Mouse (Mus musculus) liver, adult 2 months (tissue): ENCODE results near the gene Calcrl.

Experiments used
- CTCF ChIP-seq: fragments of 200-500 bp; IDR thresholded peaks from 2 replicates; pipeline ENCODE4 v1.5.1; 2011; ENCODE audit warnings: low read depth, low read length, control low read depth
- POLR2A ChIP-seq: fragments of 200-500 bp; IDR thresholded peaks from 2 replicates; pipeline ENCODE4 v1.6.1; 2011; ENCODE audit warnings: low read length, control low read depth; ENCODE audit not compliant: insufficient read depth; ENCODE audit errors: extremely low read depth

DNA sequence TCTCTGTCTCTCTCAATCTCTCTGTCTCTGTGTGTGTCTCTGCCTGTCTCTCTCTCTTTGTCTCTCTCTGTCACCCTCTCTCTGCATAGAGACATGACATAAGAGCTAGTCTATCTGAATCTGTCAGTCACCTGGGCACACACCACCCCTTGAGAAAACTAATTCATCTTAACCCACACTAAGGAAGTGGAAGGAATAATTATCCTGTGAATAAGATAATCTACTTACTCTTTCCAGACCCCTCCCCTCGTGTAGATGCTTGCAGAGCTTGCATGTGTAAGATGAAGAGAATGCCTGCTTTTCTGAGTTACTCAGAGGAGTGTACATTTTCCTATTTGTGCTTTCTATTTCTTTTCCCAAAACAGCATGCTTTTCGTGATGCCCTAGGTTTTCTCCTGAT is 81.5 kb downstream of the Calcrl start:
- TF ChIP-seq CTCF (no peak), POLR2A (no peak)
